Mouse (Mus musculus): Measurements from ENCODE around the gene Zfp831. TPM values are rescaled to one million over a fixed set of nuclear protein-coding genes. Genes with fewer than 3 reads are reported as not detected.

The Zfp831 gene
- total RNA-seq (2023), result 10 to 100 TPM; 13.5 to 15.2 TPM

DNA sequence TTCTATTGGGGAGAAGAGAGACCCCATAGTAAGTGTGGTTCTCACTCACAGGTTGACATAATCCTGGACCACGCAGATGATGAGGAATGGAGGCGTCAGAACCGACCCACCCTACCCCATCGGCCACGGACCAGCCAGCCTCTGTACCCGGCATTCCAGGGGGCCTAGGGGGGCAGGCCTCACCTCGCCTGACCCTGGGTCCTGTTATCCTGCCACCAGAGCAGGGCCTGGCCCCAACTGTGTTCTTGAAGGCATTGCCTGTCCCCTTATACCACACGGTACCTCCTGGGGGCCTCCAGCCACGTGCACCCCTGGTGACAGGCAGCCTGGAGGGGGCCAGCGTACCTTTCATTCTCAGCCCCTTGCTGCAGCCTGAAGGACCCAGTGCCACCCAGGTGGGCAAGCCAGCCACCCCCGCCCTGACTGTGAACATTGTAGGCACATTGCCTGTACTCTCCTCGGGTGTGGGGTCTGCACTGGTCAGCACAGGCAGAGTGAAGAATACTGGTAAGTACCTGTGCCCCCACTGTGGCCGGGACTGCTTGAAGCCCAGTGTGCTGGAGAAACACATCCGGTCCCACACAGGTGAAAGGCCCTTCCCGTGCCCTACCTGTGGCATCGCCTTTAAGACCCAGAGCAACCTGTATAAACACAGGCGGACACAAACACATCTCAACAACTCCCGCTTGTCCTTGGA, at the start of gene Zfp831:
Zfp831 (plus strand) TSS at position 87 of the 697 bp plus-strand sequence.

Other genes with a start within 250 kb of the Zfp831 start
- 10 to 100 TPM; 33.9 to 42.7 TPM for gene Nelfcd, start 227.7 kb upstream of the Zfp831 start, total RNA-seq (2023)
- gene Ctsz, start 204.5 kb upstream of the Zfp831 start, total RNA-seq (2023), result 100 to 1,000 TPM; 149 to 190 TPM
- 1 to 10 TPM; 1.1 to 1.5 TPM for gene Tubb1, start 192.8 kb upstream of the Zfp831 start, total RNA-seq (2023)
- 100 to 1,000 TPM; 173 to 179 TPM for gene Atp5e, start 179.4 kb upstream of the Zfp831 start, total RNA-seq (2023)
- 10 to 100 TPM; 45.7 to 56.0 TPM for gene Prelid3b, start 170.5 kb upstream of the Zfp831 start, total RNA-seq (2023)
- gene Edn3, start 117.1 kb downstream of the Zfp831 start, total RNA-seq (2023), result not detected